Mouse (Mus musculus): ENCODE measurements around the gene Fip1l1.

Gene Fip1l1

DNA sequence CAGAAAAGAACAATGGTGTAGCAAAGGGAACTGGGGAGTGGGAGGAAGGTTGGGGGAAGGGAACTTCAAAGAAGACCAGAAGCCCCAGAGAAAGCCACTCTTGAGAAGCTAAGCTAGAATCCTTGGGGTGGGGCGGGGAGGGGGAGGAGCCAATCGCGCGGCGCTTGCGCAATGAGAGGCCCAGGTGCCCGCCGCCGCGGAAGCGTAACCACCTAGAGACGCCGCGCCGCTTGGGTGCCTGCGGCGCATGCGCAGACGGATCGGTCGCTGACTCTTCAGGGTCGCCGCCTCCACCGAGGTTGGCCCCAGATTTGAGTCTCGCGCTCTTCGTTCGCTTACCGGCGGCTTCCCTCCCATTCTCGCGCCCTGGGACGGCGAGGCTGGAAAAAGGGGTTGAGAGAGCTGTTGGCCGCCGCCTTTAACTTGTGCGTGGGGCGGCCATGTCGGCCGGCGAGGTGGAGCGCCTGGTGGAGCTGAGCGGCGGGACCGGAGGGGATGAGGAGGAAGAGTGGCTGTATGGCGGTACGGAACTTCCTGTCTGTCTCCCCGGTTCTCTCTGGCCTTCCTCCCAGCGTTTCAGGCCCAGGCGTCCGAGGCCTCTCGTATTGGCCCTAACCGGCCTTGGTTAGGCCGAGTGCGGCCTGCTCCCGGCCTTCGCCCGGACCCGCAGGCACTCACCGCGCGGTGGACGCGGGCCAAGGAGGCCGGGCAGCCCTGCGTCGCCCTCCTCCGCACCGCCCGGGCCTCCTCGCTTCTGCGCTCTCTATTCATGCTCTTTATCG lies at the start of gene Fip1l1:
Gene Fip1l1, plus strand, starts transcription at position 210 of the 782 bp plus-strand sequence.
- DNase-seq (ENCODE audit: low spot score in 2 of 2): peak; percentile 83 to 87

DNA sequence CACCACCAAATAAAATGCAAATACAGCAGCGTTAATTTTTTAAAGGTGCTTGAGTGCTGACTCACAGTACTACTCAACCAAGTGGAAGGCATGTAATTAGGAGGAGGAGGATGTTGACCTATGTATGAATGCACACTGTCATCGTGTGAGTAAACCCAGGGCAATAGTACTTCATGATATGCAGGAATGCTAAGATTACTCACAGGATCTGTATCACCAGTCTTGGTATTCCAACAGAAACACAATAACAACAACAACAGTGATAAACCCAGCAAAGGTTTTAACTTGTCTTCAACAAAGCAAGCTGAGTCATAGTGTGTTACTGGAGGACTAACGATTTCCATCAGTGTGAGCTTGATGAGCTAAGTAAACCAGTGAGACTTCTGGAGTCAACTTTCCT lies 42.5 kb upstream of the Fip1l1 start:
- no peak for DNase-seq (ENCODE audit: low spot score in 2 of 2)

DNA sequence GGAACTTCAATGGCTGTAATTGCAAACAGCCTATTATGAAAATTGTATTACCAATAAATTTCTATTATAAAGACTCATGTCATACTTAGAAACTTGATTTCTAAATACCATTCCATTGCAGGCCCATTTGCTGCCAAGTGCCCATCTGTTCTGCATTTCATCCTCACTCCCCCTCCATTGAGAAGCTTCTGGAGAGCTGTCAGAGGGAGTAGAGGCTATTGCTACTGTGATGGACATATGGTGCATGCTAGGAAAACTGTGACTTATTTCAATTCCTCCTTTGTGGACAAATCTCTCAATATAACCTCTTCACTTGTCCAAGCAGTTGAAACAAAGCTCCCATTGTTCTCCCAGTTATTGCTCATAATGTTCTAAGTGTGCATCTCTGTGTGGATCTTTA lies 23.6 kb upstream of the Fip1l1 start:
- no peak for DNase-seq (ENCODE audit: low spot score in 2 of 2)

DNA sequence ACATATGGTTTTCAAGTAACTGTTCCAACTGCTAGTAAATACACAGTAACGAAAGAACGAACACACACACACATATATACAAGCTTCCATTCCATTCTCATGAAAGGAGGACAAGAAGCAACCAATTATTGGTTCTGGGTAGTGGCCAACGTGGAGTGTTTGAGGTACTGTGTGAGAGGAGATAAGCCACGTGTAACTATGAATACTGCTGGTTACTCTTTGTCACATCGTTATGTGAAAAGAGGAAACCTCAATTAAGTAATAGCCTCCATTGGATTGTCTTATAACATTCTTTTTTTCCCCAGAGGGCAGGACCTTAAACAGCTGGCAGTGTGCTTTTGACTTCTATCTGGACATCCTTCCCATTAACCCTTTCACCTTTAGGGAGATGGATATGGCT lies 8.2 kb upstream of the Fip1l1 start:
- DNase-seq (ENCODE audit: low spot score in 2 of 2): no peak

DNA sequence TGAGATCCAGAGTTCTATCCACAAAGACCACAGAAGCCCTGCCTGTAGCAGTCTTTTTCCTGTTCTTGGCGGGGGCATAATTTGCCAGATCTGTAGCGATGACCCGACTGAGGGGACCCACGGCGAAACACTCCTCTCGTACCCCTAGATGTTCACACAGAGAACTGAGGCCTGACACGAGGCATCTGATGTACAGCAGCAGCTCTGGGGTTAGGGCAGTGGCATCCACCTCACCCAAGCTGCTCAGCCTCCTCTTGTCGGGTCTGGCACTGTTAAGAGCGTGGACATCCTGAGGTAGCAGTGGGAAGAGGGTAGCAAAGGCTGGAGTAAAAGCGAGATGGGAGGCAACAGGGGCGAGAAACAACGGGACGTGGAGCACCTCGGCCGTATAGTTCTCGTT lies 4.5 kb upstream of the Fip1l1 start:
- DNase-seq (ENCODE audit: low spot score in 2 of 2): no peak

DNA sequence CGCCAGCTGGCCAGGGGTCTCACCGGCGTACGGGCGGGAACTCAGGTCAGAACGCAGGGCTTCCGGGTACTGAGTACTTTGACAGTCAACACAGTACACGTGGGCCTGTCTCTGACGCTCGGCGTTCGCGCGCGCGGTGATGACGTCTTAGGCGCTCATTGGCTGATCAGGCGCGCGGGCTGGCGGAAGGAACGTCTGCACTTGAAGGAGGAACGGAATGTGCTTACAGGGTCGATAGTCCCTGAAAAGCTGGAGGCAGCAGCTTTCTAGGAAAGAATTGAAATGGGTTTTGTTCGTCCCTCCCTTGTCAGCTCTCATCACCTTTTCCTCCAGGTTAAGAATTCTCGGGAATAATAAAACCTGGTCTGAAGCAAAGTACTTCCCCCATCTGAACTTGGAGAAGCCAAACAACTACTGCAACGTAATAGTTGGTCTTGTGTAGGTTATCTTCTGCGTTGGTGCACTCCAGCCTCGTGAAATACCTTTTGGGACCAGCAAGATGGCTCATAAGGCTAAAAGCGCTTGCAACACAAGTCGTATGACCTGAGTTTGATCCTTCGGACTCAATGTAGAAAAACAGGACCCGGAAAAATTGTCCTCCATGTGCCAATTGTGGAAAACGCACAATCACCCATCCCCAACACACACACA lies 3.5 kb upstream of the Fip1l1 start, which contains the start of gene Scfd2:
Gene Scfd2, minus strand, starts transcription at position 130 of the 651 bp plus-strand sequence.
- DNase-seq (ENCODE audit: low spot score in 2 of 2): peak; percentile 97

DNA sequence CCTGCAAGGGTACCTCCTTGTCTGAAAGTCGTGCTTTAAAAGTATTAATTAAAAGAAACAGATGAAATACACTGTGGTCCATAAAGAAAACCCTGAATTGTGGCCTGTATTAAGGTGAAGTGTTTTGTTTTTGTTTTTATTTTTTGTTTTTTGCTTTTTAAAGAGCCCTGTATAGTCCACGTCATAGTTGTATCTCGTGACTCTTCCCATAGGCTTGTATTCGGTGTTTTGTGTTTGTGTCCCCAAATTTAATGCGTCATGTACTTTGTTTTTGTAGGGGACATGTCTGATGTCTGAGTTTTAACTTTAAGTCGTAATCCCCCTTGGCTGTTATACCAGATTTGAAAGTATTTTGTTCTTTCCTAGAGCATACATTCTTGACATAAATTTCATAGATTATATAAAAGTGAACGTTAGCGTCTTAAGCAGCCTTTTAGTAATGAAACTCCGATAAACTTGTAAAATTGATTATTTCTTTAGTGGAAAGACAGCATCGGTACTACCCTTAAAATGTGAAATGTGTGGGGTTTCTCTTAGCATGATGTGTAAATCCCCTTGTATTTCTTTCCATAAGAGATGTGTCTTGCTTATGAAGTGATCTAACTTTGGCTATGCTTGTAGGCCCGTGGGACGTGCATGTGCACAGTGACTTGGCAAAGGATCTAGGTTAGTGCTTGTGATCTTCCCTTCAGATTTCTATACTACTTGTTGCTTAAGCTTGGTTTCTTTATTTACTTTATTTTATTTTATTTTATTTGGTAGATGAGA lies 1.1 kb downstream of the Fip1l1 start:
- no peak for DNase-seq (ENCODE audit: low spot score in 2 of 2)

DNA sequence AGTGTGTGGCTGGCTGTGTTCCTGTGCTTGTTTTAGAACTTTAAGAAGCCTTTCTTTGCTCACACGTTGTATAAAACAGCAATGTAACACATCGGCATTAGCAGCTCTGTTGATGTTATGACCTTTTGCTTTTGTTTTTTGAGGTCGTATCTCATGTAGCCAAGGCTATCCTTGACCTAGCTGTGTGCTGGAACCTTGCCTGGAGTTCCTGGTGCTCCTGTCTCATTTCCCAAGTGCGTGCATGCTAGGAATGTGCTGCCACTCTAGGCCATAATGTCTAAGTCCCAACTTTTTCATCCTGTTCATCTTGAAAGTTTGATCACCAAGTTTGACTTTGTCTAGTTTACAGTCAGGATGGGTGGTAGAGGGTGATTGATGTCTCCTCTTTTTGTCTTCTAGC lies 10.4 kb downstream of the Fip1l1 start:
- DNase-seq (ENCODE audit: low spot score in 2 of 2): no peak

DNA sequence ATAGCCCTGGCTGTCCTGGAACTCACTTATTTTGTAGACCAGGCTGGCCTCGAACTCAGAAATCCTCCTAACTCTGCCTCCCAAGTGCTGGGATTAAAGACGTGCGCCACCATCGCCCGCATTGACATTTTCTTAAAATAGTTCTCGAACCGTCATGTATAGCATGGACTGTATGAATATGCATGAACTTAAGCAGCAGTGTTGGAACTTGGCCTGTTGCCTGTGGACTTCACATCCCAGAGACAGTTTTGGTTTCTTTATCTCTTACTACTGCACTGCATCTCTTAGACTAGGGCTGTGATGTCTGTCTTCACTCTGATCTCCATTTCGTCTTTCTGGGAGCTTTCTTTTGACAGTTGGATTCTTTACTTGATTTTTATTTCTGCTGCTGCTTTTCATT lies 14.3 kb downstream of the Fip1l1 start:
- no peak for DNase-seq (ENCODE audit: low spot score in 2 of 2)

DNA sequence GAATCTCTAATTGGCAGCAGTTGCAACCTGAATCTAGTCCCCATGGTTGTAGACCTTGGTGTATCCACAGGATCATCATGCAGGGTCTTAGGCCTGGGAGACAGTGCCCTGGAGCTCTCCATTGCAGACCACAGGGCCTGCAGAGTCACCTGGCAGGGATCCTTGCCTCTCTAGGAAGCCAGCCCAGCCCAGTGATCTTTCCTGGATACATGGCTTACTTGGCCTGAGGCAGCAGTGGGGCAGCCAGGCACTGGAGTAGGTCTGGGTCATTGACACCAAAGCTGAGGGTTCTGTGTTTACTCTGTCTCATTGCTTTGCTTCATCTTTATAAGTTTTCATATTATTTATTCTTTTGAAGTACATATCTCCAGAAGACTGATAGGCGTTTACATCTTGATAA lies 25.9 kb downstream of the Fip1l1 start:
- peak in 1 of 2 experiments; percentile 15 for DNase-seq (ENCODE audit: low spot score in 2 of 2)

DNA sequence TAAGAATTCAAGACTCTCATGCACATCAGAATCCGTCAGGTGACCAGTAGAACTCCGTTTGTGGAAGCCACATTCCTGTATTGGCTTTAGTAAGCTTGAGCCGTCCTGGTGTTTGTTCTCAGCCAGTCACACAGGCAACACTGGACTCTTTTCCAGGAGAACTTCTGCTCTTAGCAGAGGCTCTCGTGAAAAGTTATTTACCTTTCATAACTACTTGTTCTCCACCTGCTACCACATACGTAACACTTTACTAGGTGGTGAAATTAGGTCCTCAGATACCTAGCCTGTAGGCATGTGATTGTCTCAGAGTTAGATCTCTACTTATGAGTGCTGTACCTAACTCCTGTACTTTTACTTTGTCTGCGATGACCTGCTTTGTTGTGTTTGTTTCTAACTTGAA lies 36.5 kb downstream of the Fip1l1 start:
- no peak for DNase-seq (ENCODE audit: low spot score in 2 of 2)

DNA sequence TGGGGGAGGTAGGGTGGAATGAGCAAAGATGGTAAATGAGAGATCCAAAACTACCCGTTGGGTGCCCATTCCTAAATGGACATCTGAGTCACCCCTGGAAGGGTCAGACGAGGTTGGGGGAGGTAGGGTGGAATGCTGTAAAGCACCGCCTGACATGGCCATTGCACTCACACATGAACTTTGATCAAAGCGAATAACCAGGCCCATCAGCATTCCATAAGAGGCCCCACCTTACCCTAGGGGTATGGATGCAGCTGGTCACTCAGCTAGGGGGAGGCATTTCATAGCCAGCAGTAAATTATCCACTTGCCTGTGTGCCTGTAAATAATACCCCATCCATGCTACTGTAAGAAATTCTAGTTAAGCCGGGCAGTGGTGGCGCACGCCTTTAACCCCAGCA lies 53.9 kb downstream of the Fip1l1 start:
- DNase-seq (ENCODE audit: low spot score in 2 of 2): no peak

DNA sequence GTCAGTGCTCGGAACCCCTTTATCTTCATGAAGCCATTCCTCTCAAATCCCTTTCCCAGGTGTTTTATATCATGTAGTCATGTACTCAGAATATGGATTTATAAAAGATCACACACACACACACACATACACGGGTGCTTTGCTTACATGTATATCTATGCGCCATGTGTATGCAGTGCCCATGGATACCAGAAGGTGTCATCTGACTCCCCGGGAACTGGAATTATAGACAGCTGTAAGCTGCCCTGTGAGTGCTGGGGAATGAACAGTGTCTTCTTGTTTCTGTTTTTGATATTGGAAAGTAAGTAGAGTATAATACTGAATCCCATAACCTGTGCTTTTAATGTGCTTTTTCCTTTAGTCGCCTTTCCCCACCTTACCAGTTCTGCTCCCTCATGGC lies 56.2 kb downstream of the Fip1l1 start:
- DNase-seq (ENCODE audit: low spot score in 2 of 2): no peak

DNA sequence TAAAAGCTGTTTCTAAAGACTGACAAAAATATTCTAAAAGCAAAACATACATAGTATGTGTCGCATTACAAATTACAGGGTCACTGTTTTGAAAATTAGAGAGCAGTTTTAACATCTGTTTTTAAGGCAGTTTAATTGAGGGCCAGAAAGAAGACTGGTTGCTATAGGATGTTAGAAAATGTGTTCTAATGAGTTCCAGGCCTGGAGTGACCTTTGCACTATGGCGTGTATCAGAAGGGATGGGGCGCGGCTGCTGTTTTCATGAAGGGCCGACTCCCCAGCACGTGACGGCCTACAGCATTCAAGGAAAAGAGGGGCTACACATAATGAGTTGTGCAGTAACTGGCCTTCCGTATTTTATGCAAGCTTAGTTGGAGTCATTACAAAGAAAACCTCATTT lies 57.9 kb downstream of the Fip1l1 start:
- no peak for DNase-seq (ENCODE audit: low spot score in 2 of 2)

DNA sequence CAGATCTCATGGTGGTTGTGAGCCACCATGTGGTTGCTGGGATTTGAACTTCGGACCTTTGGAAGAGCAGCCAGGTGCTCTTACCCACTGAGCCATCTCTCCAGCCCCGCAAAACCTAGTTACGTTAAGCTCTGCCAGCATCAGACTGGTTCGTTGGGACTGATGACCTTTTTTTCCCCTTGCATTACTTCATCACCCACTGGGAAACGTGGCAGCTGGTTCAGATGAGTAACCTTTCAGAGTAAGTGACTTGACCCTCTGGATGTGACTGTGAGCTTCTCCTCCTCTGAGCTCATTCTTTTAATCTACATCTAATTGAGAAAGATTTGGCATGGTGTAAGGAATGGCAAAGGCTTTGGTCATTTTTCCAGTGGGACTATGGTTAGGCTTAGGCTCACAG lies 64.8 kb downstream of the Fip1l1 start:
- DNase-seq (ENCODE audit: low spot score in 2 of 2): no peak

DNA sequence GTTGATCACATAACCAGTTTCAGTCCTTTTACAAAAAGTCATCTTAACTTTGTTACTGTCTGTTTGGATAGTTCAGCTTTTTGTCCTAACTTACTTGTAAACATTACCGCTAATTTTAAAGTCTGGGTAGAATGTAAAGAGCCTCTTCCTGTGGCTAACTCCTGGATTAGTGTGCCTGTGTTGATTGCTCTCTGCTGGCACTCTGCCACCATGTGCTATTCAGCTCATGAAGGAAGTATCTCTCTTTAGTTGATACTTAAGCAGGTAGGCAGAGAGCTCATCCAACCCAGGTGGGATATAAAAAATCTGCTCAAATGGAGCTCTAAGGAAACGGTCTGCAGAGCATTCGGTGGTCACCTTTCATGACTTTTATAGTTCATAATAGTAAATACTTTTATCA lies 65.9 kb downstream of the Fip1l1 start:
- no peak for DNase-seq (ENCODE audit: low spot score in 2 of 2)

DNA sequence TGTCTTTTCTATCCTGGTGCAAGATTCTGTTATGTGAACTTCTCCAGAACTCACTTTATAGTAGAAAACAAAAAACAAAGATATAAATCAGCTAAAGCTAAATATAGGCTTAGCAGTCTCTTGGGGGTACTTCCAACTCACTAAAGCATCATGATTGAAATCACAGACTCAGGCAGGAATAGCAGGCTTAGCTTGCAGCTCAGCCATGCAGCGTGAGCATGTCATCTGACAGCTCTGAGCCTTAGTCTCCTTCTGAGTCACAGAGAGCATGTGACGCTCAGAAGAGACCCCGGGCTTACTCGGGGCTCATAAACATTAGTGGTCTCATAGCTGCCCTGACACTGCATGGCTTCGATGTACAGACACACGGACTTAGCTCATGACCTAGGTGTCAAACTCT lies 66.7 kb downstream of the Fip1l1 start:
- no peak for DNase-seq (ENCODE audit: low spot score in 2 of 2)

DNA sequence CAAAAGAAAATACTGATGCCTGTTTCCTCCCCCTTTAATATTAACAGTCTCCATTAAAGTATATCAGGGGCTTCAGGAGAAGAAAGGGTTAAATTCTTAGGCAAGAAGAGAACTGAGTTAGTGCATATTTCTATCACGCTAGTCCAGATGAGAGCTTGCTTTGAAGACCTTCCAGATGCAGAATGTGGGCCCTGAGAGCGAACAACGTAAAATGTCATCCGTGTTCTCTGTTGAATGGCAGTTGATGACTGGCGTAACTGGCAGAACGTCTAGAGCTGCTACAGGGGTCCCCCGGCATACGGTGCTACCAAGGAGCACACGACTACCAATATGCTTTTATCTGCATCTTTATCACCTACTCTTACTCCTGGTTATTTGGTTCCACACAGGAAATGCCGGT lies 67.1 kb downstream of the Fip1l1 start:
- DNase-seq (ENCODE audit: low spot score in 2 of 2): no peak

DNA sequence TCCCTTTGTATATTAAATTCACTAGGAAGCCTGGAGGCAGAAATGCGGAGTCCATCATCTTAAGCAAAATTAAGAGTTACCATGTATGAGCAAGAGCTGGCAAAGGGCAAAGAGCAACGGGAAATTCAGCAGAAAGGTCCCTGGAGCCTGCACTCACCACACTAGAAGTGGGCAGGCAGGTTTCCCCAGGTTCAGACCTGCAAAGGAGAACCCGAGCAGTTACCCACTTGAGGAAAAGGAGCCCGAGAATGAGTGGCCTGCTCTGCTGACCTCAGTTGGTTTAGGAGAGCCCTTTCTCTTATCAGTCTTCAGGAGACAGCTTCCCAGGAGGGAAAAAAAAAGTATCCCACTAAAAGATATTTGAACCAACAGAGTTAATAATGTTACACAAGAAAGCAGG lies 68.1 kb downstream of the Fip1l1 start:
- no peak for DNase-seq (ENCODE audit: low spot score in 2 of 2)

DNA sequence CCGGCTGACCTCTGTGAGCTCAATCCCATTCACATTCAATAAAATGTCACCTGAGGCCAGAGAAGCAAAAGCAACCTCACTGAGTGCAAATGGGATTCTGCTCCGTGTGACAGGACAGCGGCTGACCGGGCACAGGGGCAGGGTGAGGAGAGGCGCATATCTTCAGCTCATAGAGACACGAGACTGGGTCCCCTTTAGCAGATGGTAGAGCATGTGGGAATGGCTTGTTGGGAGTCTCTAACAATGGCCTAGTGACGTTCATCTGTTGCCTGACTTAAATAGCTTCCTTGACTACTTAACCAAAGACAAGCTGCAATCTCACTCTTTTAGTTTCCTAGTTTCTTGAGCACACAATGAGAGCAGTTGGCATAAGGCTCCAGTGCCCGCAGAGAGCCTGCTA lies 71.0 kb downstream of the Fip1l1 start:
- no peak for DNase-seq (ENCODE audit: low spot score in 2 of 2)

DNA sequence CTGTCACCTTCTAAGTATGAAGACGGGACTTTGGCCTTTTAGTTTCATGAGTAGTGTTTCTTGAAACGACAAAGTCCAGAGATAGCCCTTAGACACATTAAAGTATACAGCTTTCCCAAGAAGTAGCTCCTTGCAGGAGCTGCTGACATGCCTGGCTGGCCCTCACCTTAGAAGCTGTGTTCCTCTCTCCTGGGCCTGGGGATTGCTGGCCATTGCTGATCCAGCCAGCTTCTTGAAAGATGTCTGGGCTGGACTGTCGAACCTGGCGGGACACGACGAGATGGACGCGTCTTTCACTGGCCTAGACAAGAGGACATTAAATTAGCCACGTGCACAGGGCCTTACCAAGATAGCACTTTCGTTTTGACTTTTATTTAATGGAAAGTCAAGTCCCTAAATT lies 75.3 kb downstream of the Fip1l1 start:
- no peak for DNase-seq (ENCODE audit: low spot score in 2 of 2)

DNA sequence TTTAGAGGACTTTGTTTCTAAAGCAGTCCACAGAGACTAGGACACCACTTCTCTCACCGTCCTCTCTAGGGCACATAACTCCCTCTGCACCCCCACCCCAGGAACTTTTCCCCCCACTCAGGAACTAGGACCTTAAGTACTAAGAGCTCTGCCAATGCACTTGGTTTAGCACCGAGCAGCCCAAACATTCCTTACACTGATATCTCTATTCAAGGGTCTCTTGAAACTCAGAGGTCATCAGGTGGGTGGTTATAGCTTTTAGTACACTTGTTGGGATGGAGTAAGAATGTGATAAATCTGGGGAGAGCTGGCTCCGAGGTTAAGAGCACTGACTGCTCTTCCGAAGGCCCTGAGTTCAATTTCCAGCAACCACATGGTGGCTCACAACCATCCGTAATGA lies 77.5 kb downstream of the Fip1l1 start:
- no peak for DNase-seq (ENCODE audit: low spot score in 2 of 2)

Measured in urinary bladder, postnatal 36 days (tissue).